ENCODE assay signal across 9 mouse cellular contexts in the genomic region with DNA sequence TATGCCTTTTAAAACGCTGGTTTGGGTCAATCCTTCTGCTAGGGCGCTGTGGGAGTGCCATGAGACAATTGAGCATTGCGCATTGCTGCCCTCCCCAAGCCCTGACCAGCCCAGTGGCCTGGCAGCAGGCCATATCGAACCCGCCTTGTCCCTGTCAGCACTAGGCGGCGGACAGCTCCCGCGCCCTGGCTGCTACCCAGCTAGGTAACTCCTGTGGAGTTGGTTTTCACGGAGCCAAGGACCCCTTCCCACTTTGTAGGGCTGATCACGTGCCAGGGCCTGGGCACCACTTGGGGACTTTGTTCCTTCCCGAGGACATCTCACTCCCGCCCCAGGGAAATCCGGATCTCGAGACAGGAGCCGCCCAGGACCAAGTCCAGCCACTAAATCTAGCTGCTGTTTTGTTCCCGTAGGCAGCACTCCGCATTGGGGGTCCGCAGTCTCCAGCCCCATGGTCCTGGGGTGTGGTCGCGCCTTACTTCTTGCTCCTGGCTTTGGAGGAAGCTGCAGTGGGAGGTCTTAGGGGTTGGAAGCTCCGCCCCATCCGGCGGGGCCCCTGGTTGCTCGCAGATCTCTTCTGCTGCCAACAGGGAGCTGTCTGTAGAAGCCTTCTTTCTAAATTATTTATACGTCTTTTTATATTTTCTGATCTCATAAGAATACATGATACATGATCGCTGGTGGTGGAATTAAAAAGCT. TPM values are rescaled to one million over a fixed set of nuclear protein-coding genes. Genes with fewer than 3 reads are reported as not detected.
DNase-seq lines count a peak whose midpoint lies in the region; ATAC-seq and TF ChIP-seq lines count a peak whose summit lies in the region.
"Had no signal": no experiment of that assay in that cellular context is flagged by ENCODE, and none has a peak within 500 bp of the region (broad histone marks: within the 10 kb centered on the region; RNA-seq: fewer than 3 reads in every experiment).

No protein-coding gene starts in this region.

- no peak overlapping the region for H3K27ac ChIP-seq in embryonic facial prominence, embryonic 14.5 days (replicated peaks; ENCODE audit: low read depth, low read length)
- H3K27ac ChIP-seq in midbrain, postnatal 0 days (ENCODE audit: low read depth, low read length): no peak overlapping the region
- H3K27ac ChIP-seq: embryonic facial prominence, embryonic 12.5 days had no signal

- no peak for ATAC-seq in cerebellum, adult (ENCODE audit: insufficient number of reproducible peaks, low FRiP score, low TSS enrichment)
- no peak for ATAC-seq in embryonic facial prominence, embryonic 14.5 days (ENCODE audit: low read depth)
- ATAC-seq in midbrain, postnatal 0 days (ENCODE audit: low FRiP score): peak; percentile 76

- no peaks in the 10 kb centered on the region for H3K27me3 ChIP-seq in embryonic facial prominence, embryonic 14.5 days (replicated peaks; ENCODE audit: control insufficient read depth, insufficient read depth, low read length)
- no peaks in the 10 kb centered on the region for H3K27me3 ChIP-seq in midbrain, postnatal 0 days (ENCODE audit: insufficient read depth, low read length)

- TF ChIP-seq CTCF in midbrain, postnatal 0 days (IDR thresholded peaks at IDR 0.05): no peak

- peak; percentile 27 for DNase-seq in cerebellum, adult 11 months
- peak; percentile 47 for DNase-seq in right cerebral cortex, adult 18-20 months
- no peak for DNase-seq in right cerebral cortex, postnatal 36 days (ENCODE audit: low spot score in 2 of 2)
- peak; percentile 17 for DNase-seq in embryonic facial prominence, embryonic 14.5 days (ENCODE audit: low spot score)
- peak; percentile 48 to 51 for DNase-seq in kidney, postnatal 25 days
- peak; percentile 57 for DNase-seq in midbrain, postnatal 0 days (ENCODE audit: low spot score)
- no peak for DNase-seq in spleen, postnatal 4 days (ENCODE audit: low spot score in 2 of 2)

- H3K4me2 ChIP-seq in embryonic facial prominence, embryonic 14.5 days (ENCODE audit: low read depth, low read length): no peak overlapping the region
- peak overlapping the region; percentile 42 for H3K4me2 ChIP-seq in midbrain, postnatal 0 days (ENCODE audit: low read depth, low read length, poor library complexity, severe bottlenecking)
- H3K4me2 ChIP-seq: embryonic facial prominence, embryonic 12.5 days had no signal

- H3K4me1 ChIP-seq in embryonic facial prominence, embryonic 14.5 days (ENCODE audit: control insufficient read depth, insufficient read depth, low read length): no peaks in the 10 kb centered on the region
- H3K4me1 ChIP-seq in midbrain, postnatal 0 days (ENCODE audit: insufficient read depth, low read length): no peaks in the 10 kb centered on the region; the same call in 1 of the 2 replicates
- H3K4me1 ChIP-seq: embryonic facial prominence, embryonic 12.5 days had no signal

- no peak overlapping the region for H3K4me3 ChIP-seq in embryonic facial prominence, embryonic 14.5 days (ENCODE audit: low read depth, low read length)
- peak overlapping the region; percentile 20; the same call in 1 of the 2 replicates for H3K4me3 ChIP-seq in midbrain, postnatal 0 days (ENCODE audit: low read depth, low read length)
- H3K4me3 ChIP-seq: embryonic facial prominence, embryonic 12.5 days had no signal

- no peaks in the 10 kb centered on the region for H3K36me3 ChIP-seq in embryonic facial prominence, embryonic 14.5 days (ENCODE audit: control insufficient read depth, insufficient read depth, low read length)
- no peaks in the 10 kb centered on the region for H3K36me3 ChIP-seq in midbrain, postnatal 0 days (ENCODE audit: insufficient read depth, low read length)
- H3K36me3 ChIP-seq: embryonic facial prominence, embryonic 12.5 days had no signal

- no peaks in the 10 kb centered on the region for H3K9me3 ChIP-seq in embryonic facial prominence, embryonic 14.5 days (ENCODE audit: control insufficient read depth, low read length)
- no peaks in the 10 kb centered on the region for H3K9me3 ChIP-seq in midbrain, postnatal 0 days (ENCODE audit: low read length)
- H3K9me3 ChIP-seq: embryonic facial prominence, embryonic 12.5 days had no signal

- H3K9ac ChIP-seq in embryonic facial prominence, embryonic 14.5 days (ENCODE audit: low read depth, low read length): no peak overlapping the region
- no peak overlapping the region; the same call in 1 of the 2 replicates for H3K9ac ChIP-seq in midbrain, postnatal 0 days (replicated peaks; ENCODE audit: low read length, poor library complexity, severe bottlenecking)
- H3K9ac ChIP-seq: embryonic facial prominence, embryonic 12.5 days had no signal

- 8% methylated on average over 26 of the region's 27 CpGs for WGBS in embryonic facial prominence, embryonic 14.5 days
- WGBS in midbrain, postnatal 0 days: 5% methylated on average over 27 of the region's 27 CpGs

RNA-seq across cellular contexts. Expression of a gene that starts 26.8 kb away (rescaled TPM):
- 13.3 and 13.5 TPM in 2 replicates for polyA plus RNA-seq in embryonic facial prominence, embryonic 14.5 days (2014; fragmentation: Nextera tagmentation; extraction: Ambion mirVana)
- 11.3 and 14.0 TPM in 2 replicates for total RNA-seq in midbrain, postnatal 0 days (2014; rRNA removed)
- polyA plus RNA-seq in midbrain, postnatal 0 days (2015; fragmentation: Nextera tagmentation; extraction: Ambion mirVana): 11.9 and 12.8 TPM in 2 replicates

Comparison
In these comparisons a context has a peak if more than half of its experiments do, and no peak if none do; other contexts are left out.
1. DNase-seq: peak in cerebellum, adult 11 months (single experiment), right cerebral cortex, adult 18-20 months (single experiment), embryonic facial prominence, embryonic 14.5 days (single experiment), kidney, postnatal 25 days (2 of 2) and midbrain, postnatal 0 days (single experiment); none in right cerebral cortex, postnatal 36 days (0 of 2) and spleen, postnatal 4 days (0 of 2).